Mouse (Mus musculus) retina, embryonic 14.5 days (tissue): Measurements from ENCODE around the gene Vmn1r45.
"Not testable (repeated sequence)": the region's sequence is repeated elsewhere in the genome, so short reads cannot be mapped to it uniquely, and the experiment has no call there.

Source experiments
- DNase-seq: peaks from one replicate; pipeline ENCODE4 v3.0.0-alpha.2; 2015; ENCODE audit warnings: low spot score

Gene Vmn1r45

GRCm38 (mm10) chr6:89940498-89940897, at the start of gene Vmn1r45:
Gene Vmn1r45, minus strand, starts transcription at chr6:89940598.
- not testable (repeated sequence) for DNase-seq

- no peak for DNase-seq
Measured at GRCm38 (mm10) chr6:89985989-89986388, 45.6 kb upstream of the Vmn1r45 start.

GRCm38 (mm10) chr6:89969013-89969412, 28.6 kb upstream of the Vmn1r45 start, which contains the start of gene Vmn1r46:
Gene Vmn1r46, plus strand, starts transcription at chr6:89969313.
- DNase-seq, result no peak

GRCm38 (mm10) chr6:89966341-89966740, 25.9 kb upstream of the Vmn1r45 start:
- no peak for DNase-seq

- no peak for DNase-seq
Measured at GRCm38 (mm10) chr6:89953556-89953955, 13.2 kb upstream of the Vmn1r45 start.

- DNase-seq, result no peak
Measured at GRCm38 (mm10) chr6:89940926-89941325, 528 bp upstream of the Vmn1r45 start.

- DNase-seq, result no peak
Measured at GRCm38 (mm10) chr6:89883812-89884211, 56.6 kb downstream of the Vmn1r45 start.

GRCm38 (mm10) chr6:89883360-89883759, 57.0 kb downstream of the Vmn1r45 start, which contains the start of gene Vmn1r44:
Gene Vmn1r44, plus strand, starts transcription at chr6:89883660.
- DNase-seq, result no peak
